Mouse (Mus musculus): ENCODE results near the gene Cacybp. TPM values are rescaled to one million over a fixed set of nuclear protein-coding genes. Genes with fewer than 3 reads are reported as not detected.

Cacybp gene
- polyA plus RNA-seq, 1 experiment from 2014 or later = 87.0 TPM

- H3K4me3 ChIP-seq (ENCODE audit: low read depth, low read length) = no peak within 1 kb of the TSS
Observed at GRCm38 (mm10) chr1:160153480-160153879, 59.2 kb downstream of the Cacybp start, which contains the start of gene Tnn. Gene Tnn (minus strand): TSS chr1:160153580.

More at GRCm38 (mm10) chr1:160153480-160153879, 59.2 kb downstream of the Cacybp start, which contains the start of gene Tnn:
- Histone ChIP-seq H3K27ac (ENCODE audit: low read length) (no peak within 1 kb of the TSS), H3K4me2 (ENCODE audit: low read depth, low read length) (no peak within 1 kb of the TSS), H3K9me3 (replicated peaks; ENCODE audit: control insufficient read depth, low read length) (no peaks in the 10 kb centered on the region), H3K27me3 (ENCODE audit: control insufficient read depth, insufficient read depth, low read depth, low read length) (no peaks in the 10 kb centered on the region), H3K9ac (ENCODE audit: low read depth, low read length) (no peak within 1 kb of the TSS), H3K36me3 (ENCODE audit: control insufficient read depth, insufficient read depth) (no peaks in the 10 kb centered on the region), H3K4me1 (ENCODE audit: control insufficient read depth, low read depth, low read length) (no peaks in the 10 kb centered on the region)
- WGBS (ENCODE audit: insufficient replicate concordance) = 46% methylated on average over 8 of the region's 8 CpGs
- ATAC-seq (ENCODE audit: low read depth) = no peak

Other genes starting within 250 kb of the Cacybp start
- 23.8 and 26.8 TPM in 2 replicates for gene 4930523C07Rik, start 168.5 kb downstream of the Cacybp start, polyA plus RNA-seq (2015; fragmentation: Nextera tagmentation; extraction: Ambion mirVana)
- 0.05 TPM in 1 of 2 replicates, not detected in the other for gene Tnn, start 59.3 kb downstream of the Cacybp start, polyA plus RNA-seq (2015; fragmentation: Nextera tagmentation; extraction: Ambion mirVana)
- gene Mrps14, start 17.7 kb downstream of the Cacybp start, polyA plus RNA-seq (2015; fragmentation: Nextera tagmentation; extraction: Ambion mirVana) = 152 and 164 TPM in 2 replicates